Mouse (Mus musculus): ENCODE data around the gene Gm20538. TPM values are rescaled to one million over a fixed set of nuclear protein-coding genes. Genes with fewer than 3 reads are reported as not detected.

Gm20538 gene
- total RNA-seq (2021) = not detected
- not detected in 2 replicates for polyA plus RNA-seq (2012; rRNA removed)
- long read RNA-seq = 0 reads

GRCm38 (mm10) chr19:44552731-44553130, at the start of gene Gm20538:
Gm20538 (minus strand) TSS chr19:44552831.
- no peak within 1 kb of the TSS for H3K4me3 ChIP-seq
- no peak within 1 kb of the TSS for H3K27ac ChIP-seq
- H3K79me2 ChIP-seq (replicated peaks; ENCODE audit: control insufficient read depth, insufficient read depth, low read length) = peaks cover 6% of the 10 kb centered on the region
- H3K9ac ChIP-seq (ENCODE audit: low read depth, low read length) = no peak within 1 kb of the TSS
- H3K27me3 ChIP-seq (ENCODE audit: control insufficient read depth, insufficient read depth, low read length) = no peaks in the 10 kb centered on the region
- H3K4me1 ChIP-seq (ENCODE audit: control insufficient read depth, insufficient read depth, low read length) = peaks cover 5% of the 10 kb centered on the region
- DNase-seq = no peak
- intact Hi-C loops (cut with DNase I) = no loop called here
- 87% methylated on average over 4 of the region's 4 CpGs for WGBS
- TF ChIP-seq POLR2A (IDR thresholded peaks at IDR 0.05; ENCODE audit: insufficient read depth, low read depth, low read length) (no peak), EP300 (IDR thresholded peaks at IDR 0.05; ENCODE audit: insufficient read depth, low read depth, low read length) (no peak), CTCF (IDR thresholded peaks at IDR 0.05) (no peak)
- H3K36me3 ChIP-seq (ENCODE audit: control insufficient read depth, insufficient read depth, low read length) = peaks cover 16% of the 10 kb centered on the region

GRCm38 (mm10) chr19:44594180-44594579, 41.5 kb upstream of the Gm20538 start:
- H3K27ac ChIP-seq = no peak overlapping the region
- WGBS = 95% methylated on average over 14 of the region's 14 CpGs
- no peaks in the 10 kb centered on the region for H3K4me1 ChIP-seq (ENCODE audit: control insufficient read depth, insufficient read depth, low read length)
- intact Hi-C loops (cut with DNase I) = no loop called here
- H3K79me2 ChIP-seq (replicated peaks; ENCODE audit: control insufficient read depth, insufficient read depth, low read length) = no peaks in the 10 kb centered on the region
- no peak for TF ChIP-seq CTCF (IDR thresholded peaks at IDR 0.05)
- DNase-seq = no peak
- no peaks in the 10 kb centered on the region for H3K36me3 ChIP-seq (ENCODE audit: control insufficient read depth, insufficient read depth, low read length)
- H3K9ac ChIP-seq (ENCODE audit: low read depth, low read length) = no peak overlapping the region
- no peak overlapping the region for H3K4me3 ChIP-seq
- no peaks in the 10 kb centered on the region for H3K27me3 ChIP-seq (ENCODE audit: control insufficient read depth, insufficient read depth, low read length)

GRCm38 (mm10) chr19:44591638-44592037, 39.0 kb upstream of the Gm20538 start:
- H3K36me3 ChIP-seq (ENCODE audit: control insufficient read depth, insufficient read depth, low read length) = no peaks in the 10 kb centered on the region
- no peaks in the 10 kb centered on the region for H3K4me1 ChIP-seq (ENCODE audit: control insufficient read depth, insufficient read depth, low read length)
- intact Hi-C loops (cut with DNase I) = no loop called here
- H3K4me3 ChIP-seq = no peak overlapping the region
- WGBS = 66% methylated on average over 6 of the region's 6 CpGs
- H3K79me2 ChIP-seq (replicated peaks; ENCODE audit: control insufficient read depth, insufficient read depth, low read length) = no peaks in the 10 kb centered on the region
- no peak overlapping the region for H3K27ac ChIP-seq
- H3K9ac ChIP-seq (ENCODE audit: low read depth, low read length) = no peak overlapping the region
- TF ChIP-seq POLR2A (IDR thresholded peaks at IDR 0.05; ENCODE audit: insufficient read depth, low read depth, low read length) = no peak
- TF ChIP-seq CTCF (IDR thresholded peaks at IDR 0.05) = no peak
- no peak for TF ChIP-seq EP300 (IDR thresholded peaks at IDR 0.05; ENCODE audit: insufficient read depth, low read depth, low read length)
- H3K27me3 ChIP-seq (ENCODE audit: control insufficient read depth, insufficient read depth, low read length) = no peaks in the 10 kb centered on the region
- no peak for DNase-seq

GRCm38 (mm10) chr19:44590992-44591391, 38.4 kb upstream of the Gm20538 start:
- no peaks in the 10 kb centered on the region for H3K4me1 ChIP-seq (ENCODE audit: control insufficient read depth, insufficient read depth, low read length)
- no peaks in the 10 kb centered on the region for H3K79me2 ChIP-seq (replicated peaks; ENCODE audit: control insufficient read depth, insufficient read depth, low read length)
- no peak overlapping the region for H3K4me3 ChIP-seq
- no peak for DNase-seq
- no peaks in the 10 kb centered on the region for H3K27me3 ChIP-seq (ENCODE audit: control insufficient read depth, insufficient read depth, low read length)
- TF ChIP-seq POLR2A (IDR thresholded peaks at IDR 0.05; ENCODE audit: insufficient read depth, low read depth, low read length) (no peak), CTCF (IDR thresholded peaks at IDR 0.05) (no peak), EP300 (IDR thresholded peaks at IDR 0.05; ENCODE audit: insufficient read depth, low read depth, low read length) (no peak)
- H3K36me3 ChIP-seq (ENCODE audit: control insufficient read depth, insufficient read depth, low read length) = no peaks in the 10 kb centered on the region
- 82% methylated on average over 18 of the region's 18 CpGs for WGBS
- no peak overlapping the region for H3K27ac ChIP-seq
- intact Hi-C loops (cut with DNase I) = no loop called here
- H3K9ac ChIP-seq (ENCODE audit: low read depth, low read length) = no peak overlapping the region

GRCm38 (mm10) chr19:44589591-44590223, 37.1 kb upstream of the Gm20538 start:
- TF ChIP-seq CTCF (IDR thresholded peaks at IDR 0.05) (no peak), EP300 (IDR thresholded peaks at IDR 0.05; ENCODE audit: insufficient read depth, low read depth, low read length) (no peak), POLR2A (IDR thresholded peaks at IDR 0.05; ENCODE audit: insufficient read depth, low read depth, low read length) (no peak)
- Histone ChIP-seq H3K79me2 (replicated peaks; ENCODE audit: control insufficient read depth, insufficient read depth, low read length) (no peaks in the 10 kb centered on the region), H3K4me3 (no peak overlapping the region), H3K9ac (ENCODE audit: low read depth, low read length) (no peak overlapping the region), H3K36me3 (ENCODE audit: control insufficient read depth, insufficient read depth, low read length) (no peaks in the 10 kb centered on the region), H3K27ac (no peak overlapping the region), H3K4me1 (ENCODE audit: control insufficient read depth, insufficient read depth, low read length) (no peaks in the 10 kb centered on the region), H3K27me3 (ENCODE audit: control insufficient read depth, insufficient read depth, low read length) (no peaks in the 10 kb centered on the region)
- intact Hi-C loops (cut with DNase I) = loop anchor here (10.0 kb wide), 1 partner anchor 445 kb away; no protein-coding TSS in a partner anchor
- no peak for DNase-seq
- WGBS = 44% methylated on average over 7 of the region's 7 CpGs

- Histone ChIP-seq H3K79me2 (replicated peaks; ENCODE audit: control insufficient read depth, insufficient read depth, low read length) (no peaks in the 10 kb centered on the region), H3K36me3 (ENCODE audit: control insufficient read depth, insufficient read depth, low read length) (no peaks in the 10 kb centered on the region), H3K27me3 (ENCODE audit: control insufficient read depth, insufficient read depth, low read length) (no peaks in the 10 kb centered on the region), H3K27ac (no peak overlapping the region), H3K4me1 (ENCODE audit: control insufficient read depth, insufficient read depth, low read length) (no peaks in the 10 kb centered on the region), H3K9ac (ENCODE audit: low read depth, low read length) (no peak overlapping the region), H3K4me3 (no peak overlapping the region)
- intact Hi-C loops (cut with DNase I) = loop anchor here (10.0 kb wide), 1 partner anchor 447 kb away; no protein-coding TSS in a partner anchor
- no peak for DNase-seq
- TF ChIP-seq POLR2A (IDR thresholded peaks at IDR 0.05; ENCODE audit: insufficient read depth, low read depth, low read length) = no peak
- 42% methylated on average over 4 of the region's 4 CpGs for WGBS
Measured at GRCm38 (mm10) chr19:44588036-44588435, 35.4 kb upstream of the Gm20538 start.
